Mouse (Mus musculus) olfactory bulb, adult 2 months (tissue): ENCODE results near the gene Megf11.

Experiments used
- CTCF ChIP-seq: fragments of 200-500 bp; IDR thresholded peaks from 2 replicates; pipeline ENCODE4 v1.5.1; 2012; ENCODE audit warnings: low read depth, mild to moderate bottlenecking, low read length, moderate library complexity; ENCODE audit not compliant: insufficient read depth
- POLR2A ChIP-seq: fragments of 200-500 bp; IDR thresholded peaks from 2 replicates; pipeline ENCODE4 v1.6.1; 2012; ENCODE audit warnings: mild to moderate bottlenecking, low read depth, low read length, moderate library complexity; ENCODE audit not compliant: insufficient read depth

DNA sequence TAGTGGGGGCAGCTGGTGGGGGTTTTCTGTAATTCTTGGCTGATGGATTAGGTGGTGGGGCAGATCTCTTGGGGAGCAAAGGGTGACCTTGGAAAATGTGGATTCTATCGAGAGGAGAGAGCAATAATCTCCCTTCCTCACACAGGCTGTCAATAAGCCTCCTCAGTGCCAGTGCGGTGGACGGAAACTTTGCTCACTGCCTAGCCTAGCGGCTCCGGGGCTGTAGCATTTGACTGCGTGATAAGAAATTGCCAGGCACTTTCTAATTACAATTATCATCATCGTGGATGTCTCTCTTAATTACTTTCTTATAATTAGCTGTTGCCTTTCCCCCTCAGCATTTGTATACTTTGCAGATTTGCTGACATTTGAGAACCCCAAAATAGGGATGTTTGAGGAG is 157.7 kb downstream of the Megf11 start:
- TF ChIP-seq POLR2A (no peak), CTCF (no peak)
